Mouse (Mus musculus): Measurements from ENCODE around the gene Cep95. TPM values are rescaled to one million over a fixed set of nuclear protein-coding genes. Genes with fewer than 3 reads are reported as not detected.
"Not testable (repeated sequence)": the region's sequence is repeated elsewhere in the genome, so short reads cannot be mapped to it uniquely, and the experiment has no call there.

Gene Cep95
- total RNA-seq (2021) (1 to 10 TPM; 4.9 to 6.0 TPM), polyA plus RNA-seq (2012; rRNA removed) (2.7 and 5.3 TPM in 2 replicates)
- long read RNA-seq, partial matches to known transcripts = 0 of 7 reads
- long read RNA-seq, other reads (novel, unspliced or antisense) = 4 of 7 reads

GRCm38 (mm10) chr11:106788775-106789459, at the start of gene Cep95, which contains the start of gene Ddx5:
TSS of gene Cep95 (plus strand) at chr11:106789252.
TSS of gene Ddx5 (minus strand) at chr11:106789185.
- peak; percentile 98 to 99 for DNase-seq
- Histone ChIP-seq H3K27me3 (ENCODE audit: control insufficient read depth, insufficient read depth, low read length) (no peaks in the 10 kb centered on the region), H3K79me2 (replicated peaks; ENCODE audit: control insufficient read depth, insufficient read depth, low read length) (peaks cover 1% of the 10 kb centered on the region; the same call in 1 of the 2 replicates), H3K36me3 (ENCODE audit: control insufficient read depth, insufficient read depth, low read length) (peaks cover 27% of the 10 kb centered on the region), H3K4me1 (ENCODE audit: control insufficient read depth, insufficient read depth, low read length) (peaks cover 2% of the 10 kb centered on the region; the same call in 1 of the 2 replicates), H3K27ac (peak within 1 kb of the TSS; percentile 96), H3K9ac (ENCODE audit: low read depth, low read length) (peak within 1 kb of the TSS; percentile 99), H3K4me3 (peak within 1 kb of the TSS; percentile 99)
- under 1% methylated on average over 57 of the region's 58 CpGs for WGBS
- intact Hi-C loops (cut with DNase I) = loop anchor here (1.0 to 10.0 kb wide), 4 partner anchors 10 to 514 kb away; partner anchors contain the start of genes Polg2, Smarcd2, Smurf2 and Tcam1
- TF ChIP-seq CTCF (IDR thresholded peaks at IDR 0.05) = peak; percentile 44
- TF ChIP-seq POLR2A (IDR thresholded peaks at IDR 0.05; ENCODE audit: insufficient read depth, low read depth, low read length) = peak; percentile 83
- TF ChIP-seq EP300 (IDR thresholded peaks at IDR 0.05; ENCODE audit: insufficient read depth, low read depth, low read length) = peak; percentile 80

GRCm38 (mm10) chr11:106740724-106741123, 48.3 kb upstream of the Cep95 start:
- 91% methylated on average over 6 of the region's 8 CpGs for WGBS
- H3K4me3 ChIP-seq; H3K9ac ChIP-seq (ENCODE audit: low read depth, low read length); H3K36me3 ChIP-seq (ENCODE audit: control insufficient read depth, insufficient read depth, low read length); H3K27me3 ChIP-seq (ENCODE audit: control insufficient read depth, insufficient read depth, low read length); H3K79me2 ChIP-seq (replicated peaks; ENCODE audit: control insufficient read depth, insufficient read depth, low read length); DNase-seq; H3K27ac ChIP-seq: not testable (repeated sequence)
- H3K4me1 ChIP-seq (ENCODE audit: control insufficient read depth, insufficient read depth, low read length) = peaks cover 15% of the 10 kb centered on the region
- intact Hi-C loops (cut with DNase I) = loop anchor here (5.0 kb wide), 1 partner anchor 228 kb away; no protein-coding TSS in a partner anchor

DNA sequence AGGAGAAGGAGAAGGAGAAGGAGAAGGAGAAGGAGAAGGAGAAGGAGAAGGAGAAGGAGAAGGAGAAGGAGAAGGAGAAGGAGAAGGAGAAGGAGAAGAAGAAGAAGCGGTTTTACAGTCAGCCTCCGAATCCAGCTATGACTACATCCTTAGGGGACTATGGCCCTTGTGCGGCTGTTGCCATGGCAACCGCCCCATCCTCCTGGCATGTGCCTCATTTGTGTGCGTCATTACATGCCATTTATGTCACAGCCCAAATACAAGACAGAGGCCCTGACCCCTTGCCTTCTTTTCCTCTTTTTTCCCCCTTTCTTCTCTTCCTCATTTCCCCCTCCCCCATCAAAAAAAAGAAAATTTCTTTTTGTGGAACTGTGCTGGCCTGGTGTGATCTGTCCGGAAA, 47.8 kb upstream of the Cep95 start:
- no peaks in the 10 kb centered on the region for H3K27me3 ChIP-seq (ENCODE audit: control insufficient read depth, insufficient read depth, low read length)
- intact Hi-C loops (cut with DNase I) = loop anchor here (5.0 kb wide), 1 partner anchor 229 kb away; no protein-coding TSS in a partner anchor
- no peaks in the 10 kb centered on the region; the same call in 1 of the 2 replicates for H3K36me3 ChIP-seq (ENCODE audit: control insufficient read depth, insufficient read depth, low read length)
- WGBS = 83% methylated on average over 6 of the region's 6 CpGs
- H3K9ac ChIP-seq (ENCODE audit: low read depth, low read length) = no peak overlapping the region
- peaks cover 14% of the 10 kb centered on the region for H3K4me1 ChIP-seq (ENCODE audit: control insufficient read depth, insufficient read depth, low read length)
- no peak overlapping the region for H3K27ac ChIP-seq
- H3K4me3 ChIP-seq = no peak overlapping the region
- no peaks in the 10 kb centered on the region for H3K79me2 ChIP-seq (replicated peaks; ENCODE audit: control insufficient read depth, insufficient read depth, low read length)
- TF ChIP-seq POLR2A (IDR thresholded peaks at IDR 0.05; ENCODE audit: insufficient read depth, low read depth, low read length) = no peak
- TF ChIP-seq EP300 (IDR thresholded peaks at IDR 0.05; ENCODE audit: insufficient read depth, low read depth, low read length) = no peak
- TF ChIP-seq CTCF (IDR thresholded peaks at IDR 0.05) = no peak
- no peak for DNase-seq

GRCm38 (mm10) chr11:106741826-106742225, 47.2 kb upstream of the Cep95 start:
- DNase-seq = no peak
- no peaks in the 10 kb centered on the region; the same call in 1 of the 2 replicates for H3K36me3 ChIP-seq (ENCODE audit: control insufficient read depth, insufficient read depth, low read length)
- H3K27ac ChIP-seq = no peak overlapping the region
- no peaks in the 10 kb centered on the region for H3K79me2 ChIP-seq (replicated peaks; ENCODE audit: control insufficient read depth, insufficient read depth, low read length)
- 93% methylated on average over 3 of the region's 3 CpGs for WGBS
- intact Hi-C loops (cut with DNase I) = loop anchor here (1.0 to 5.0 kb wide), 3 partner anchors 94 to 323 kb away; no protein-coding TSS in a partner anchor
- no peak overlapping the region for H3K9ac ChIP-seq (ENCODE audit: low read depth, low read length)
- H3K4me3 ChIP-seq = no peak overlapping the region
- H3K4me1 ChIP-seq (ENCODE audit: control insufficient read depth, insufficient read depth, low read length) = peaks cover 11% of the 10 kb centered on the region
- H3K27me3 ChIP-seq (ENCODE audit: control insufficient read depth, insufficient read depth, low read length) = no peaks in the 10 kb centered on the region
- TF ChIP-seq CTCF (IDR thresholded peaks at IDR 0.05) (no peak), POLR2A (IDR thresholded peaks at IDR 0.05; ENCODE audit: insufficient read depth, low read depth, low read length) (no peak), EP300 (IDR thresholded peaks at IDR 0.05; ENCODE audit: insufficient read depth, low read depth, low read length) (no peak)

GRCm38 (mm10) chr11:106742388-106742841, 46.6 kb upstream of the Cep95 start:
- no peak for TF ChIP-seq EP300 (IDR thresholded peaks at IDR 0.05; ENCODE audit: insufficient read depth, low read depth, low read length)
- peak; percentile 79 for TF ChIP-seq CTCF (IDR thresholded peaks at IDR 0.05)
- no peak for TF ChIP-seq POLR2A (IDR thresholded peaks at IDR 0.05; ENCODE audit: insufficient read depth, low read depth, low read length)
- no peak for DNase-seq
- intact Hi-C loops (cut with DNase I) = loop anchor here (1.0 to 5.0 kb wide), 3 partner anchors 94 to 324 kb away; no protein-coding TSS in a partner anchor

DNA sequence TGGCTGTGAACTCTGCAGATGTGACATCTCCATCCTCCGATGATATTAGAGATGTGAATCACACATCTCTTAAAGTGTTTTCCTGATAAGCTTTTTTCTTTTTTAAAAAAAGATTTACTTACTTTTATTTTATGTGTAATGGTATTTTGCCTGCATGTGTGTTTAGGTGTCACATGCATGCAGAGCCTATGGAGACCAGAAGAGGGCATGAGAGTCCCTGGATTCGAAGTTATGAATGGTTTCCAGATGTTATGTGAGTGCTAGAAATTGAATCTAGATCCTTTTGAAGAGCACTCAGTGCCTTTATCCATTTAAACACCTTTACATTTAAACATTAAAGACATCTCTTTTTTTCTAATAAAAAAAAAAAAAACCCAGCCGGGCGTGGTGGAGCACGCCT, 44.1 kb upstream of the Cep95 start:
- H3K4me3 ChIP-seq = no peak overlapping the region

More at GRCm38 (mm10) chr11:106742388-106742841, 46.6 kb upstream of the Cep95 start:
- Histone ChIP-seq H3K27me3 (ENCODE audit: control insufficient read depth, insufficient read depth, low read length) (no peaks in the 10 kb centered on the region), H3K36me3 (ENCODE audit: control insufficient read depth, insufficient read depth, low read length) (no peaks in the 10 kb centered on the region; the same call in 1 of the 2 replicates), H3K9ac (ENCODE audit: low read depth, low read length) (no peak overlapping the region), H3K79me2 (replicated peaks; ENCODE audit: control insufficient read depth, insufficient read depth, low read length) (no peaks in the 10 kb centered on the region), H3K4me1 (ENCODE audit: control insufficient read depth, insufficient read depth, low read length) (peaks cover 10% of the 10 kb centered on the region), H3K27ac (no peak overlapping the region), H3K4me3 (no peak overlapping the region)
- 20% methylated on average over 6 of the region's 6 CpGs for WGBS

DNA sequence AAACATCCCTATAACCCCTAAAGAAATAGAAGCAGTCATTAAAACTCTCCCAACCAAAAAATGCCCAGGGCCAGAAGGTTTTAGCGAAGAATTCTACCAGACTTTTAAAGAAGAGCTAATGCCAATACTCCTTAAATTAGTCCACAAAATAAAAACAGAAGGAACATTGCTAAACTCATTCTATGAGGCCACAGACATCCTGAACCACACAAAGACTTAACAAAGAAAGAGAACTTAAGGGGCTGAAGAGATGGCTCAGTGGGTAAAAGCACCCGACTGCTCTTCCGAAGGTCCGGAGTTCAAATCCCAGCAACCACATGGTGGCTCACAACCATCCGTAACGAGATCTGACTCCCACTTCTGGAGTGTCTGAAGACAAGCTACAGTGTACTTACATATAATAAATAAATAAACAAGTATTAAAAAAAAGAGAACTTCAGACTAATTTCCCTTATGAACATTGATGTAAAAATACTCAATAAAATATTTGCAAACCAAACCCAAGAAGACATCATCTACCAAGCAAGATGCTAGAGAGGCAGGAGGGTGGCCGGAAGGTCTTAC, 39.4 kb upstream of the Cep95 start:
- WGBS = 97% methylated on average over 7 of the region's 7 CpGs

More for the DNA sequence above, 44.1 kb upstream of the Cep95 start:
- Histone ChIP-seq H3K4me1 (ENCODE audit: control insufficient read depth, insufficient read depth, low read length) (peaks cover 1% of the 10 kb centered on the region; the same call in 1 of the 2 replicates), H3K9ac (ENCODE audit: low read depth, low read length) (no peak overlapping the region), H3K36me3 (ENCODE audit: control insufficient read depth, insufficient read depth, low read length) (no peaks in the 10 kb centered on the region), H3K79me2 (replicated peaks; ENCODE audit: control insufficient read depth, insufficient read depth, low read length) (no peaks in the 10 kb centered on the region), H3K27ac (no peak overlapping the region), H3K27me3 (ENCODE audit: control insufficient read depth, insufficient read depth, low read length) (no peaks in the 10 kb centered on the region)
- TF ChIP-seq CTCF (IDR thresholded peaks at IDR 0.05) = peak; percentile 51
- no peak for TF ChIP-seq POLR2A (IDR thresholded peaks at IDR 0.05; ENCODE audit: insufficient read depth, low read depth, low read length)
- no peak for DNase-seq
- 91% methylated on average over 5 of the region's 5 CpGs for WGBS
- intact Hi-C loops (cut with DNase I) = loop anchor here (5.0 kb wide), 1 partner anchor 233 kb away; no protein-coding TSS in a partner anchor

More for the DNA sequence above, 39.4 kb upstream of the Cep95 start:
- H3K9ac ChIP-seq (ENCODE audit: low read depth, low read length); H3K79me2 ChIP-seq (replicated peaks; ENCODE audit: control insufficient read depth, insufficient read depth, low read length); H3K4me1 ChIP-seq (ENCODE audit: control insufficient read depth, insufficient read depth, low read length); H3K27ac ChIP-seq; H3K36me3 ChIP-seq (ENCODE audit: control insufficient read depth, insufficient read depth, low read length); DNase-seq; H3K27me3 ChIP-seq (ENCODE audit: control insufficient read depth, insufficient read depth, low read length); H3K4me3 ChIP-seq; intact Hi-C loops (cut with DNase I): not testable (repeated sequence)
